Mouse (Mus musculus): ENCODE measurements around the gene 2200002D01Rik.

2200002D01Rik gene

DNA sequence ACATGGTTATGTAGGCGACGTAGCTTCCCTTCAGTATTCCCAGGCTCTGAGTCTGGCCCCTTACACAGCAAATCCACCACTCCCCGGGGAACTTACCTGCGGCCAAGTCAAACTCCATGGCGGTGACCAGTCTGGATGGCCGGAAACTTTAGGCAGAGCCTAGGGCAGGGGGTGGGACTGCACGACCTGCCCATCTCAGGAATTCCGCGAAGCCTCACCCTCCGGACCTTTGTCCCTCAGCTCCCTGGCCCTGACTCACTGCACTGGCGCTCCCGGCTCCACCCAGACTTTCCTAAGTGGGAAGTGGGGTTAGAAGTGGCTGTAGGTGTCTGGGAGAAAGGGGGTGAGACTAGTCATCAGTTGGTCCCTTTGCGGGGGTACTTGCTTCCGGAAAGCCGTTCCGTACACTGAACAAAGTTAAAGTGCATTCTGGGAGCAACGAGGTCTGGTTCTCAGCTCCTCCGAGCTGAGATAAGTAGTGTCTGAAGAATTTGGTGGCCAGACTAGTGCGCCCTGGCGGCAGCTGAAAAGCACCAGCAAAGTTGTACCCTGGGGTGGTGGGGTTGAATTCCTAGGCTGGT is at the start of gene 2200002D01Rik:
Gene 2200002D01Rik, minus strand, starts transcription at position 206 of the 581 bp plus-strand sequence.
- in situ Hi-C loops (cut with MboI, MseI): no loop called here

DNA sequence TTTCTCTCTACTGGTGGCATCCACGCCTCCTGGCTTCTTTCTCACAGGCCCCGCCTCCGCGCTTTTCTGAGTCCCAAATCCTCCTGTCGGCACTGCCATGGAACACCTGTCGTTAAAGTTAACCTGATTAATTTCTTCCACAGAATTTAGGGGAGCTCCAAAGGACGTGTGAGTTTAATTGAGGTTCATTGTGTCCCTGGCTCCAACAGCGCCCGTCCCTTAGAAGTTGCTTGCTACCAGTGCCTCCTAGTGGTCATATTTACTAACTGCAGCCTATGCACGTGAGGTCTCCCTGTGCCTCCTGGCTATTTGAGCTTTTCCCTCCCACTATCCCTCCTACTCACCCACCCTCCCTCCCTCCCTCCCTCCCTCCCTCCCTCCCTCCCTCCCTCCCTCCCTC is 48.7 kb upstream of the 2200002D01Rik start:
- in situ Hi-C loops (cut with MboI, MseI): no loop called here

- in situ Hi-C loops (cut with MboI, MseI): no loop called here
These were observed 47.8 kb upstream of the 2200002D01Rik start for GRCm38 (mm10) chr7:29295861-29296647.

DNA sequence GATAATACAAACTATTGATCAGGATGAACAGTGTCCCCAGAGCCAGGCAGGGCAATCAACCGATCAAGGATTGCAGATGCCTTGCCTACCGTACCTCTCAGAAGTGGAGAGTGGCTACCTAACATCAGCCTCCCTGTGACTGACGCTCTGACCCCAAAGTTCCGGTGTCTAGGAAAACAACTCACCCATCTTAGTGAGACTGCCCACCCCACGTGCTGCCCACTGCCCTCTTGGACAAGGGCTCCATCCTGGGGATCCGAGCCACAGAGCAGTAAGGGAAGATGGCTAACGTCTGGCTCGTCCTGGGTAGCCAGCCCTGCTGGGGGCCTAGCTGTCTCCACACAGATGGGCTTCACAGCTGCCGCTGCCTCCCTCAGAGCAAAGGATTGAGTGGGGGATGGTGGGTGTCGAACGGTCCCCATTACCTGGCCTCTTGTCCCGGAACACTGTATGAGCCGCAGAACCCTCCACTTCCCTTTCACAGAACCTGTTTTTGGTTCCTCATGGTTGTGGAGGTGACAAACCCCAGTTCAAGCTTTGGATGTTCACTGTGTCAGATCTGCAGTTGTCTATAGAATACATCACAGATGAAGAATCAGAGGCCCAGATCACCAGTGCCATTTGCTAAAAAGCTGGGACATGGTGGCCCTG is 46.0 kb upstream of the 2200002D01Rik start:
- in situ Hi-C loops (cut with MboI, MseI): no loop called here

- in situ Hi-C loops (cut with MboI, MseI): no loop called here
These were observed 45.1 kb upstream of the 2200002D01Rik start for GRCm38 (mm10) chr7:29293131-29294065.

- in situ Hi-C loops (cut with MboI, MseI): no loop called here
These were observed 44.3 kb upstream of the 2200002D01Rik start for GRCm38 (mm10) chr7:29292458-29293098.

- in situ Hi-C loops (cut with MboI, MseI): no loop called here
These were observed 43.6 kb upstream of the 2200002D01Rik start for GRCm38 (mm10) chr7:29291616-29292457.

DNA sequence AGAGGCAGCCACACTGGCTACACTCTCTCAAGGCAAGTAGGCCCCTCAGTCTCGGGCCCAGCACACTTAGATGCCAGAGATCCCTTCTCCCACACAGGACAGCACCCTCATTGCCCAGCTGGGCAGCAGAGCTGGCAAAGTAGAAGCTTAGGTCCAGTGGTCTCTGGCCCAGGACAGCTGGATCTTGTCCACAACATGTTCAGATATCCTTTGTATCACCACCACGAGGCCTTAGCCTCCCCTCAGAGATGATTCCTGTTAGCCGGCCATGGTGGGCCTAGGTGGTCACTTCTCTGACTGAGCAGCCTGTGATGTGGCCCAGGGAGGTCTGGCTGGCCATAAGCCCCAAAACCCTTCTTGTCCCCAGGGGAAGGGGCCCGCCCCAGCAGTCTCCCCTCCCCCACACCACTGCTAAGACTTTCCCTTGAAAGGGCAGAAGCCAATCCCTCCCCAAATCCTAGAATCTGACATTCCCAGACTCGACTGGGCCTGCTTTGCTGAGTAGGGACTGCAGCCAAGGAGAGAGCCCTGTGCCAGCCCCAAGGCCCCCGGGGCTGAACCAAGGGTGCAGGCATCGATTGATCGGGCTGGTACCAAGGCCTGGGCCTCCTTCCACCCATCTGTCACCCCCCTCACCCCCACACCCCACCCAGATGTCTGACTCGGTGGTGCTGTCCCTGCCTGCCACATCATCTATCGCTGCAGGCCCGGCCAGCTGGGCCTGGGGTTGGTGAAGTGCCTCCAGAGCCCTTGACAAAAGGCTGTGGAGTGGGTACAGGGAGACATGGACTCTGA is 42.6 kb upstream of the 2200002D01Rik start:
- in situ Hi-C loops (cut with MboI, MseI): no loop called here

DNA sequence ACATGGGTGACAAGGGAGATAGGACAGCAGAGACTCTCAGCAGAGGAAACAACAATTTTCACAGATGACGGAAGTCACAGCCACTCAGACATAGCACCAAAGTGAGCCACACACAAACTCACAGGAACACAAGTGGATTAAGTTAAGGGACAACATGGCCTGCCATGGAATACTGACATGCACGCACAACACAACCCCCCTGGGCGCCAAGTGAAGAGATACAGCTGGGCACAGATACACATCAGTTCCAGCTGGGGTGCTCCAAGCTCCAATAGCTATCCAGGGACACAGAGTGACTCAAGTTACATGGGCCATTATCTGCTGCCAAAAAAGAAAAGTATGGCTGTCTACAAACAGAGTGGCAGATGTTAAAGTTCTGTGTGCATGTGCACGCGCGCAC is 41.6 kb upstream of the 2200002D01Rik start:
- in situ Hi-C loops (cut with MboI, MseI): no loop called here

DNA sequence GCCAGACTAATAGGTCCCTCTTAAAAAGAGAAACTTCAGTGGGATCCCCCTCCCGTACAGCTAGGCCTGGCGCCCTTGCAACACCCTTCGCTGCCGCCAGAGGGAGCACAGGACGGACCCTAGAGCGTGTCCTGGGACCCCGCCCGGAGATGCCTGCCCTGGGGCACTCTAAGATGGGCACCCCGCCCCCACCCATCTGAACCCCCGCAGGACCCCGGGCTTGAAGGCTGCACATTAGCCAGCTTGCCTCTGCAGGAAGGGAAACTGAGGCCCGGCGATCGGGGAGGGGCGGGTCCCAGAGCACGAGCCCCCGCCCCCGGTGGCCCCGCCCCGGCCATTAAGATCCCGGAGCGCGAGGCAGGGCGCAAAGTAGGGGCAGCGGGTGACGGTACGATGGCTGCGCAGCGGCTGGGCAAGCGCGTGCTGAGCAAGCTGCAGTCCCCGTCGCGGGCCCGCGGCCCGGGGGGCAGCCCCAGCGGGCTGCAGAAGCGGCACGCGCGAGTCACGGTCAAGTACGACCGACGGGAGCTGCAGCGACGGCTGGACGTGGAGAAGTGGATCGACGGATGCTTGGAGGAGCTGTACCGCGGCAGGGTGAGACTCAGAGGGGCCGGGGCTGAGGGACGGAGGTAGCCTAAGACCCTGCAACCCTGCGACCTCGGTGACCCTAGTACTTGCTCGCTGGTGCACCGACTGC is 40.8 kb upstream of the 2200002D01Rik start, which contains the start of gene Ppp1r14a:
Gene Ppp1r14a, plus strand, starts transcription at position 367 of the 697 bp plus-strand sequence.
- in situ Hi-C loops (cut with MboI, MseI): no loop called here

- in situ Hi-C loops (cut with MboI, MseI): no loop called here
These were observed 39.8 kb upstream of the 2200002D01Rik start for GRCm38 (mm10) chr7:29288079-29288478.

GRCm38 (mm10) chr7:29287481-29287880 is 39.2 kb upstream of the 2200002D01Rik start:
- in situ Hi-C loops (cut with MboI, MseI): no loop called here

DNA sequence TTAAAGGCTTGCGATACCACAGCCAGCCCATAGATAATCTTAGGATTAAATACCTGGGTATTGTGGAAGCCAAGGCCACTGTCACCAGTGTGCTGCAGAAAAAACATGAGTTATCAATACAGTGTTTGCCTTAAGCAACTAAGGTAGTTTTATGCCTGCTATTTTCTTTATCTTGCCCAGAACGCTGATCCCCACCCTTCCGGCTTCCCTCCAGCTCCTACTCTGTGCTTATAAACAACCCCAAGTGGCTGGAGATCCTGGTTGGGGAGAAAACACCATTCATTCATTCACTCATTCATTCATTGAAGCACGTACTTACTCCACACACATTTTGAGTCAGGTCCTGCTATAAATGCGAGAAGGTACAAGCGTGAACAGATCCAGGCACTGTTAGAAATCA is 36.3 kb upstream of the 2200002D01Rik start:
- in situ Hi-C loops (cut with MboI, MseI): no loop called here

GRCm38 (mm10) chr7:29283876-29284275 is 35.6 kb upstream of the 2200002D01Rik start:
- in situ Hi-C loops (cut with MboI, MseI): no loop called here

DNA sequence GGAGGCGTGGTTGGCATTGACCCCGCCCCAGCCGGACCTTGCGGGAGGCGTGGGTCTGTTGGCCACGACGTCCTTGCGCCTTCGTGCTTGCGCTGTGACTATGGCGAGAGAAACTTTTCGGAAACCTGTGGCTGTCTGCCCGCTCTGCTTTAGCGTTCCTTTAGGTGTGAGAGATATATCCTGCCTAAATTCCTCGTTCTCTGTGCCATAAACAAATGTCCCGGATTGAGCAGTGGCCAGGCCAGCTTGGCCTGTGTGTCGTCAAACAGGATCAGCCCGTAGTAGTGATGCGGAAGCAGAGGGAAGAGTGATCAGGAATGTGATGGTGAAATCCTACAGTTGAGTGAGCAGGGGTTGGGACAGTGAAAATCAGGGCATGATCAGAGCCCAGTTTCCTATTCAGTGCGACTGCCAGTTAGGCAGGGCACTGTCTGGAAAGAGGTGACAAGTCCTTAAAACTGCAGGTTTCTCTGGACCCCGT is 33.8 kb upstream of the 2200002D01Rik start:
- in situ Hi-C loops (cut with MboI, MseI): no loop called here

DNA sequence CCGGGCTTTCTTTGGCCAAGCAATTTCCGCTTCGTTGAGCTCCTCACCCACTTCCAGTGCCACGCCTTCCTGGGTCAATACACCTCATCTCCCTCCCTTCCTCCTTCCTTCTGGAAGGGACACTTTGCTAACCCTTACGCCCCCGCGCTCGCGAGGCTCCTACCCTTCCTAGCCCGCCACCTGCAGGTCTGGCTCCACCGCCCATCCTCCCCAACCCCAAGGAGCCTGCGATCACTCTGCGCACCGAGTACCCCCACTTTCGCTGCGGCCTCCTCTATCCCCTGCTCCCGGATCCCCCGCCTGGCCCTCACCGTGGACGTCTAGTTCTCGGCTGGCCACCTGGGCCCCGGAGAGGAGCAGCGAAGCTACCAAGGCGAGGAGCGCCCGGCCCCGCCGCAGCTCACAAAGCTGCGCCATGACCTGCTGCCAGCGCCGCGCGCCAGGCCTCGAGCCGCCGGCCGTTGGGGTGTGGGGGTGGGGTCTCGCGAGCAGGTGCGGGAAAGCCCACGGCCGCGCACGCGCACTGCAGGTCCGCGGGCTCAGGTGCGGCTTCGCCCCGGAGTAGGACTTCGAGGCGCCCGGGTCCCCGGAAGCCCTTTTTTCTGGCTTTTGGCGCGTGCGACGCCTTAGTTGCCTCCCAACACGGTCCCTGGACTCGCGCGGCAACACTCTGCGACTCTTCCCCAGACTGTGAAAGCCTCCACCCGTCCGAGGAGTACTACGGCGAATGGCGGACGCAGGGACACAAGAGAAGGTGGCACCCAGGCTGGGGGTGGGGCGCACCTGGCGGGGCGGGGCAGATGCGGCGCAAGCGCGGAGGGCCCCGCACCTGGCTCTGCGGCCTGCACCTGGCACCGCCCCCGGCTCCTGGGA is 33.2 kb upstream of the 2200002D01Rik start, which contains the start of gene Spint2:
Gene Spint2, minus strand, starts transcription at position 712 of the 873 bp plus-strand sequence.
- in situ Hi-C loops (cut with MboI, MseI): no loop called here

GRCm38 (mm10) chr7:29280801-29281200 is 32.5 kb upstream of the 2200002D01Rik start:
- in situ Hi-C loops (cut with MboI, MseI): no loop called here

Measured in T-helper 17 cell (primary cell).